Mouse (Mus musculus): Measurements from ENCODE around the gene Samd9l.

Samd9l gene

GRCm38 (mm10) chr6:3345924-3346597, 53.3 kb downstream of the Samd9l start:
- in situ Hi-C loops (cut with MboI; ENCODE audit: unreplicated experiment in 2 of 2), result loop anchor here in 1 of 2 experiments (10.0 to 25.0 kb wide), 2 partner anchors 49 to 159 kb away; partner anchors contain the start of gene Samd9l

DNA sequence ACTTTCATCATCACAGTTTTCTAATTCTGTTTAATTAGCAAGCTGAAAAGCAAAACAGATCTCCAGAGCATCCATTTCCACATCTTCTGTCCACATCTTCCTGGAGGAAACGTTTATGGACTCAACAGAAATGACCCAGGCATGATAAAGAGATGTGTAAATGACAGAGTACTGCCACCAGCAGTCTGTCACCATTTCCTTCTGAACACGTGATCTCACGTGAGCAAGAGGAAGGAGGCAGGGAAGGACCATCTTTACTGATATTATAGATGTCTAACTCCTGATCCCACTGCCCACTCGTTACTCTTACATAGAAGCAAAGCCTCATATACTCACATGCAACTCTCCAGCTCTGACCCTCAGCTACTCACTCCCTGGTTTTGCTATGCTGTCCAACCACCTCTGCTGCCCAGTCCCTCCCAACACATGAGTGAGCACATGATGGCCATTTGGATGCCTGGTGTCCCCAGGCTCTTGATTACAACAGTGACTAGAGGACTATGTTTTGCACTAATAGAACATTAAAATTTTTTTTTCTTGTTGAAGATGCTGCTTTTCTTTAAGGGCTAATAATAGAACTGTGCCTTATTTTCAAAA, 54.2 kb downstream of the Samd9l start:
- in situ Hi-C loops (cut with MboI; ENCODE audit: unreplicated experiment in 2 of 2), result loop anchor here in 1 of 2 experiments (10.0 to 25.0 kb wide), 2 partner anchors 50 to 158 kb away; partner anchors contain the start of gene Samd9l

GRCm38 (mm10) chr6:3343603-3344247, 55.6 kb downstream of the Samd9l start:
- in situ Hi-C loops (cut with MboI; ENCODE audit: unreplicated experiment in 2 of 2), result loop anchor here (5.0 to 25.0 kb wide), 3 partner anchors 51 to 156 kb away; partner anchors contain the start of gene Samd9l (in 2 of the 2)

DNA sequence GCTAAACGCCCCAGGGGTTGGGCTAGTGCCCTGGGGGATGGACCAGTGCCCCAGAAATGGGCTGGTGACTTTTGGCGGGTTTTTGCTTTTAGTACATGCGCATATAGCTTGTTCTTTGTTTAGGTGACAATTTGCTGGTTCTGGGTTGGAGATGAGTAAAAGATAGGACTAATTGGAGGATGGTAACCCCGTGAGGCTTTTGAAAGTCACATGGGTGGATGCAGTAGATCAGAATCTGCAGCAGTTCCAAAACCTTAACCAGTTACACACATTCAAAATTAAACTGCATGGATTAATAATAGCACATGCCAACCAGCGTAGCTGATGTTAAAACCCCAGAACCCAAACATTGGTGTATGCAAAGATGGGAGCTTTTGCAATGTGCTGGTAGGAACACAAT, 57.9 kb downstream of the Samd9l start:
- in situ Hi-C loops (cut with MboI; ENCODE audit: unreplicated experiment in 2 of 2), result loop anchor here (5.0 to 25.0 kb wide), 3 partner anchors 53 to 154 kb away; partner anchors contain the start of gene Samd9l (in 2 of the 2)

- in situ Hi-C loops (cut with MboI; ENCODE audit: unreplicated experiment in 2 of 2), result loop anchor here (5.0 to 25.0 kb wide), 3 partner anchors 54 to 154 kb away; partner anchors contain the start of gene Samd9l (in 2 of the 2)
These were observed 58.4 kb downstream of the Samd9l start for GRCm38 (mm10) chr6:3340928-3341327.

DNA sequence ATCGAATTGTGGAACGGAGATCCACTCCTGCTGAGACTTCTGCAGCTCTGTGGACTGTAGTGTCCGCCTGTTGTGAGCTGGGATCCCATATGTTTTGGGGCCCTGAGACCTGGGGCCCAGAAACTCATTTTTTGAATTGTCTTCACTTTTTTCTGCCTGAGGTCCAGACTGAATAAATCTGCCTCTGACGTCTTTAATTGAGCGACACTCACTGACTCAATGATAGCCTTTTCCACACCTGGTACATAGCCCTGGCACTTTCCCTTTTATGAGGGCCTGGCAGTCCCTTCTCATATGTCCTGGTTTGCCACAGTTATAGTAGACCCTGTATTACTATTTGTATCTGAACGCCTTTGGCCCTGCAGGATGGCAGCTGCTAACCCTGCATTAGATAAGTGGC, 60.2 kb downstream of the Samd9l start:
- in situ Hi-C loops (cut with MboI; ENCODE audit: unreplicated experiment in 2 of 2), result loop anchor here in 1 of 2 experiments (25.0 kb wide), 1 partner anchor 152 kb away; no protein-coding TSS in a partner anchor
